Mouse (Mus musculus) cortical plate, adult 2 months (tissue): ENCODE data around the gene Poldip3.

Experiments used
- CTCF ChIP-seq: fragments of 200-500 bp; IDR thresholded peaks from 2 replicates; pipeline ENCODE4 v1.5.1; 2011; ENCODE audit warnings: mild to moderate bottlenecking, control low read depth, low read length; ENCODE audit not compliant: insufficient read depth; ENCODE audit errors: extremely low read depth
- POLR2A ChIP-seq: fragments of 200-500 bp; IDR thresholded peaks from 2 replicates; pipeline ENCODE4 v1.6.1; 2011; ENCODE audit warnings: mild to moderate bottlenecking, low read length, control low read depth; ENCODE audit not compliant: insufficient read depth; ENCODE audit errors: extremely low read depth

DNA sequence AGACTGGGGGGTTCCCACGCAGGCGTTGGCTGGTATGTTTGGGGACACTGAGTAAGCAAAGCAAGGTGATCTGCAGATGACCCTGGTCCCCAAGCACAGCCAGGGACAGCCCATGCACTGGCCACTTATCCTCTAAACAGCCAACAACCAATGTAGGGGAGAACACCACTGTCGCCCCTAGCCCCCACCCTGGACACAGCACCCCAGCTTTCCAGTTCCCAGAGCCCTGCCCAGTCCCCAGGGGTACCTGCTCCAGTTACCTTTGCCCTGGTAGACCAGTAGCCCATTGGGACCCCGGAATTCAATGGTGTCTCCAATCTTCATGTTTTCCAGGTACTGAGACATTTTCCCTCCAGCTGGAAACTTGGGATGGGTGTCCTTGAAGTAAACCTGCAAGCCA is 11.4 kb upstream of the Poldip3 start:
- TF ChIP-seq POLR2A (no peak), CTCF (no peak)
